Mouse (Mus musculus): ENCODE results near the gene Zbtb2.
A peak's percentile ranks its signal among the peaks of the same experiment; 100 is the strongest.
"Not testable (repeated sequence)": the region's sequence is repeated elsewhere in the genome, so short reads cannot be mapped to it uniquely, and the experiment has no call there.

Gene Zbtb2

GRCm38 (mm10) chr10:4387701-4388383 is at the start of gene Zbtb2:
TSS of gene Zbtb2 (minus strand) at chr10:4388108.
- DNase-seq (ENCODE audit: low spot score) = peak; percentile 52

GRCm38 (mm10) chr10:4435416-4435815 is 47.5 kb upstream of the Zbtb2 start:
- DNase-seq (ENCODE audit: low spot score) = no peak

GRCm38 (mm10) chr10:4433871-4434270 is 46.0 kb upstream of the Zbtb2 start:
- not testable (repeated sequence) for DNase-seq (ENCODE audit: low spot score)

- no peak for DNase-seq (ENCODE audit: low spot score)
These were observed 45.3 kb upstream of the Zbtb2 start for GRCm38 (mm10) chr10:4432996-4433755.

- DNase-seq (ENCODE audit: low spot score) = peak; percentile 87
These were observed 44.4 kb upstream of the Zbtb2 start, which contains the start of the genes Rmnd1 and Armt1 for GRCm38 (mm10) chr10:4432123-4432931. TSS of gene Rmnd1 (minus strand) at chr10:4432388. TSS of gene Armt1 (plus strand) at chr10:4432467.

GRCm38 (mm10) chr10:4431746-4432122 is 43.8 kb upstream of the Zbtb2 start:
- no peak for DNase-seq (ENCODE audit: low spot score)

GRCm38 (mm10) chr10:4430826-4431225 is 42.9 kb upstream of the Zbtb2 start:
- DNase-seq (ENCODE audit: low spot score) = no peak

GRCm38 (mm10) chr10:4430399-4430798 is 42.5 kb upstream of the Zbtb2 start:
- DNase-seq (ENCODE audit: low spot score) = no peak

GRCm38 (mm10) chr10:4425245-4425644 is 37.3 kb upstream of the Zbtb2 start:
- DNase-seq (ENCODE audit: low spot score) = no peak

- DNase-seq (ENCODE audit: low spot score) = no peak
These were observed 19.3 kb upstream of the Zbtb2 start for GRCm38 (mm10) chr10:4407191-4407590.

GRCm38 (mm10) chr10:4405511-4405910 is 17.6 kb upstream of the Zbtb2 start:
- DNase-seq (ENCODE audit: low spot score) = no peak

- DNase-seq (ENCODE audit: low spot score) = no peak
These were observed 17.1 kb upstream of the Zbtb2 start for GRCm38 (mm10) chr10:4404895-4405491.

GRCm38 (mm10) chr10:4398058-4398457 is 10.2 kb upstream of the Zbtb2 start:
- no peak for DNase-seq (ENCODE audit: low spot score)

- DNase-seq (ENCODE audit: low spot score) = no peak
These were observed 7.4 kb upstream of the Zbtb2 start for GRCm38 (mm10) chr10:4395321-4395720.

- DNase-seq (ENCODE audit: low spot score) = no peak
These were observed 3.9 kb upstream of the Zbtb2 start for GRCm38 (mm10) chr10:4391851-4392250.

- DNase-seq (ENCODE audit: low spot score) = no peak
These were observed 3.2 kb upstream of the Zbtb2 start for GRCm38 (mm10) chr10:4391076-4391475.

- DNase-seq (ENCODE audit: low spot score) = no peak
These were observed 2.6 kb upstream of the Zbtb2 start for GRCm38 (mm10) chr10:4390550-4390949.

GRCm38 (mm10) chr10:4389461-4390112 is 1.7 kb upstream of the Zbtb2 start:
- no peak for DNase-seq (ENCODE audit: low spot score)

- DNase-seq (ENCODE audit: low spot score) = no peak
These were observed 1.1 kb upstream of the Zbtb2 start for GRCm38 (mm10) chr10:4389036-4389435.

- DNase-seq (ENCODE audit: low spot score) = peak; percentile 26
These were observed 457 bp upstream of the Zbtb2 start for GRCm38 (mm10) chr10:4388384-4388745.

All from spleen, adult 12 weeks (tissue).